Mouse (Mus musculus): ENCODE data around the gene Wipf3. TPM values are rescaled to one million over a fixed set of nuclear protein-coding genes. Genes with fewer than 3 reads are reported as not detected.

Wipf3 gene
- total and polyA plus RNA-seq, 3 experiments = 0.64 to 1.3 (median 1.2) TPM

DNA sequence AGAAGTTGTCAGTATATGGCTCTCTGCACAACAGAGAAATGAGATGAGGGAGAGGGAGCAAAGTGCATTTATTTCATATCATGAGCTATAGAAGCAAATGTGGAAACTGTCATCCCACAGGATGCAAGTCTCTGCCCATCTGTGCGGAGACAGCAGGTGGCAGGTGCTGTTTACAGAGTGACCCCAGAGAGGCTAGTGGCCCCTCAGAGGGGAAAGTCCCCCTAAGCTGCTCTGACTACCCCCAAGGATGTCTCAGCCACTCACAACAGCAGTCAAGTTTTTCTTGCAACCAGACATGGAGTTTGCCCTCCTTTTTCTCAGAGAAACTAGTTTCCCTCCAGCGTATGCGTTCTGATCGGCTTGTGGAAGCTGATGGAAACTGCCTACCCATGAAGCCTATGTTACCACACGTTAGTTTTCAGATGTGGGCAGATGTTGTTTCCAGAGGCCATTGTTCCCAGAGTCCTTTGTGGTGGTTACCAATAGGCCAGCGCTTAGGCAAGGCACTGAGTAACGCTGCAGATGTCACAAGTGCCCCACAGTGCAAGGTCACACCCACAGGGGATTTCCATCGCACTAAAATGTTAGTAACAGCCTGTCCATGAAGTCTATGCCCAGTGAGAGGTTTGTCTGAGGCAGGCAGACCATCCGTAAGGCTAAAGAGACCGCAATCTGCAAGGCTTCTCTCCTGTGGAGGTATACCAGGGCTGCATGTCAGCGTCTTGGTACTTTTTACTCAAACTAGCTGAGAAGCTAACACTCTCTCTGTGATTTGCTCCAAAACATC lies 65.4 kb downstream of the Wipf3 start (continued):
- TF ChIP-seq ZC3H11A (IDR thresholded peaks at IDR 0.05; ENCODE audit: low read depth, low read length) = no peak
- no peak for TF ChIP-seq CHD1 (IDR thresholded peaks at IDR 0.05; ENCODE audit: low read depth, low read length)
- no peak for TF ChIP-seq MAX (IDR thresholded peaks at IDR 0.05; ENCODE audit: low read length)
- peak; percentile 70 for TF ChIP-seq POLR2A (IDR thresholded peaks at IDR 0.05; ENCODE audit: low read depth, low read length)
- 0 out of 2 replicates have a peak, but pooled peaks have one; percentile 37 for TF ChIP-seq HCFC1 (IDR thresholded peaks at IDR 0.05; ENCODE audit: low read depth, low read length)
- TF ChIP-seq MYC (IDR thresholded peaks at IDR 0.05; ENCODE audit: low read depth, low read length) = peak; percentile 46
- TF ChIP-seq NELFE (IDR thresholded peaks at IDR 0.05; ENCODE audit: low read depth, low read length) = peak; percentile 81
- peak; percentile 74; the same call in 1 of the 2 replicates for TF ChIP-seq MAZ (IDR thresholded peaks at IDR 0.05; ENCODE audit: low read depth, low read length)
- TF ChIP-seq POLR2AphosphoS2 (IDR thresholded peaks at IDR 0.05; ENCODE audit: low read depth, low read length) = no peak

- H3K27me3 ChIP-seq (replicated peaks) = no peaks in the 10 kb centered on the region
- no peak overlapping the region for H3K4me3 ChIP-seq (replicated peaks in 1 of 3; ENCODE audit: low read depth in 2 of 3, low read length in 2 of 3, poor library complexity in 1 of 3)
- TF ChIP-seq MAZ (IDR thresholded peaks at IDR 0.05; ENCODE audit: low read depth, low read length) (no peak), ZC3H11A (IDR thresholded peaks at IDR 0.05; ENCODE audit: low read depth, low read length) (no peak), EP300 (IDR thresholded peaks at IDR 0.05; ENCODE audit: low read length) (peak; percentile 60; the same call in 1 of the 2 replicates), ZKSCAN1 (IDR thresholded peaks at IDR 0.05; ENCODE audit: borderline replicate concordance, low read depth, low read length) (no peak), ELF1 (IDR thresholded peaks at IDR 0.05; ENCODE audit: low read depth, low read length) (peak; percentile 32; the same call in 1 of the 2 replicates), TCF12 (IDR thresholded peaks at IDR 0.05; ENCODE audit: low read depth, low read length) (peak; percentile 72; the same call in 1 of the 2 replicates), POLR2A (IDR thresholded peaks at IDR 0.05; ENCODE audit: low read depth, low read length) (peak; percentile 33; the same call in 1 of the 2 replicates), TBP (conservative IDR thresholded peaks at IDR 0.05; ENCODE audit: low read depth, low read length) (0 out of 2 replicates have a peak, but pooled peaks have one; percentile 15), PAX5 (IDR thresholded peaks at IDR 0.05; ENCODE audit: low read length) (no peak), IRF4 (IDR thresholded peaks at IDR 0.05; ENCODE audit: low read depth, low read length) (peak; percentile 76)
- dilution Hi-C loops (cut with MboI; ENCODE audit: extremely low pct_ligation_motif_present, extremely low pct_unique_long_range_greater_than_20kb, low sequenced_read_pairs) = no loop called here
- H3K27ac ChIP-seq (ENCODE audit: insufficient read depth, low read depth) = peak overlapping the region; percentile 56
- peaks cover 12 to 60% of the 10 kb centered on the region in 2 experiments for H3K4me1 ChIP-seq (ENCODE audit: control insufficient read depth in 1 of 2, insufficient read depth in 2 of 2)
- DNase-seq (ENCODE audit: extremely low read depth) = peak; percentile 61
- H3K36me3 ChIP-seq (replicated peaks in 1 of 2; ENCODE audit: control insufficient read depth in 1 of 2, insufficient read depth in 1 of 2, low read length in 1 of 2) = no peaks in the 10 kb centered on the region
- H3K4me2 ChIP-seq (ENCODE audit: insufficient read depth, low read depth, poor library complexity, severe bottlenecking) = no peak overlapping the region
- H3K9ac ChIP-seq (ENCODE audit: insufficient read depth, low read depth) = no peak overlapping the region
- in situ Hi-C loops (cut with MboI; ENCODE audit: low pct_ligation_motif_present, low pct_unique_long_range_greater_than_20kb, low sequenced_read_pairs) = no loop called here
- H3K79me2 ChIP-seq (replicated peaks; ENCODE audit: control insufficient read depth, extremely low read depth, insufficient read depth, poor library complexity, severe bottlenecking) = no peaks in the 10 kb centered on the region
- no peaks in the 10 kb centered on the region for H3K9me3 ChIP-seq (replicated peaks; ENCODE audit: low read length)
Observed at GRCm38 (mm10) chr6:54496214-54496613, 66.8 kb downstream of the Wipf3 start.

GRCm38 (mm10) chr6:54502661-54503115 lies 73.3 kb downstream of the Wipf3 start:
- H3K79me2 ChIP-seq (replicated peaks; ENCODE audit: control insufficient read depth, extremely low read depth, insufficient read depth, poor library complexity, severe bottlenecking) = no peaks in the 10 kb centered on the region
- TF ChIP-seq MAZ (IDR thresholded peaks at IDR 0.05; ENCODE audit: low read depth, low read length) (no peak), RAD21 (IDR thresholded peaks at IDR 0.05; ENCODE audit: low read depth, low read length) (no peak), ZMIZ1 (IDR thresholded peaks at IDR 0.05; ENCODE audit: low read depth, low read length) (no peak), USF1 (IDR thresholded peaks at IDR 0.05; ENCODE audit: low read depth, low read length) (no peak), TBP (conservative IDR thresholded peaks at IDR 0.05; ENCODE audit: low read depth, low read length) (no peak), E2F4 (IDR thresholded peaks at IDR 0.05; ENCODE audit: insufficient replicate concordance, low read depth, low read length) (no peak), MAX (IDR thresholded peaks at IDR 0.05; ENCODE audit: low read length) (no peak), CHD1 (IDR thresholded peaks at IDR 0.05; ENCODE audit: low read depth, low read length) (no peak)
- no peak for DNase-seq (ENCODE audit: extremely low read depth)
- no peaks in the 10 kb centered on the region for H3K36me3 ChIP-seq (replicated peaks in 1 of 2; ENCODE audit: control insufficient read depth in 1 of 2, insufficient read depth in 1 of 2, low read length in 1 of 2)
- in situ Hi-C loops (cut with MboI; ENCODE audit: low pct_ligation_motif_present, low pct_unique_long_range_greater_than_20kb, low sequenced_read_pairs) = no loop called here
- H3K4me2 ChIP-seq (ENCODE audit: insufficient read depth, low read depth, poor library complexity, severe bottlenecking) = no peak overlapping the region
- H3K4me3 ChIP-seq (replicated peaks in 1 of 3; ENCODE audit: low read depth in 2 of 3, low read length in 2 of 3, poor library complexity in 1 of 3) = no peak overlapping the region
- dilution Hi-C loops (cut with MboI; ENCODE audit: extremely low pct_ligation_motif_present, extremely low pct_unique_long_range_greater_than_20kb, low sequenced_read_pairs) = no loop called here
- peaks cover 2 to 19% of the 10 kb centered on the region in 2 experiments; a peak in 3 of 4 replicates for H3K4me1 ChIP-seq (ENCODE audit: control insufficient read depth in 1 of 2, insufficient read depth in 2 of 2)
- H3K27ac ChIP-seq (ENCODE audit: insufficient read depth, low read depth) = no peak overlapping the region
- no peaks in the 10 kb centered on the region for H3K9me3 ChIP-seq (replicated peaks; ENCODE audit: low read length)
- no peak overlapping the region for H3K9ac ChIP-seq (ENCODE audit: insufficient read depth, low read depth)
- no peaks in the 10 kb centered on the region for H3K27me3 ChIP-seq (replicated peaks)
